Mouse (Mus musculus): ENCODE measurements around the gene Ngdn. TPM values are rescaled to one million over a fixed set of nuclear protein-coding genes. Genes with fewer than 3 reads are reported as not detected.

Gene Ngdn
- polyA plus RNA-seq, 1 experiment from 2014 or later: 97.5 TPM

MicroRNAs encoded within 50 kb of the gene (microRNA counts, 519-probe panel; counts per million panel counts)
- 684 counts per million, percentile 72 among the panel's probes with 10 or more counts for microRNA mmu-miR-208b

Small RNA genes within 50 kb of the gene (microRNA-seq; reads per million reads assigned to microRNA genes)
- 40.4 reads per million, percentile 39 among the genes with 10 or more reads in this experiment for gene Mir208b

Other genes with a start within 250 kb of the Ngdn start
- gene Slc7a8, start 233.5 kb upstream of the Ngdn start, polyA plus RNA-seq (2016; fragmentation: Nextera tagmentation; extraction: Ambion mirVana): 0.50 and 0.77 TPM in 2 replicates
- not detected in 2 replicates for gene Rnf212b, start 201.3 kb upstream of the Ngdn start, polyA plus RNA-seq (2016; fragmentation: Nextera tagmentation; extraction: Ambion mirVana)
- 17.8 and 22.6 TPM in 2 replicates for gene Homez, start 144.5 kb upstream of the Ngdn start, polyA plus RNA-seq (2016; fragmentation: Nextera tagmentation; extraction: Ambion mirVana)
- gene Ppp1r3e, start 137.9 kb upstream of the Ngdn start, polyA plus RNA-seq (2016; fragmentation: Nextera tagmentation; extraction: Ambion mirVana): 0.08 TPM in 1 of 2 replicates, not detected in the other
- gene Bcl2l2, start 132.1 kb upstream of the Ngdn start, polyA plus RNA-seq (2016; fragmentation: Nextera tagmentation; extraction: Ambion mirVana): 1.7 and 2.2 TPM in 2 replicates
- 0.55 TPM in 1 of 2 replicates, not detected in the other for gene Gm20521, start 132.0 kb upstream of the Ngdn start, polyA plus RNA-seq (2016; fragmentation: Nextera tagmentation; extraction: Ambion mirVana)
- gene Pabpn1, start 123.0 kb upstream of the Ngdn start, polyA plus RNA-seq (2016; fragmentation: Nextera tagmentation; extraction: Ambion mirVana): 173 and 178 TPM in 2 replicates
- gene Slc22a17, start 102.3 kb upstream of the Ngdn start, polyA plus RNA-seq (2016; fragmentation: Nextera tagmentation; extraction: Ambion mirVana): 31.2 and 52.7 TPM in 2 replicates
- gene Efs, start 89.3 kb upstream of the Ngdn start, polyA plus RNA-seq (2016; fragmentation: Nextera tagmentation; extraction: Ambion mirVana): 40.2 and 53.4 TPM in 2 replicates
- gene Il25, start 82.8 kb upstream of the Ngdn start, polyA plus RNA-seq (2016; fragmentation: Nextera tagmentation; extraction: Ambion mirVana): 0.14 TPM in 1 of 2 replicates, not detected in the other
- gene Cmtm5, start 79.2 kb upstream of the Ngdn start, polyA plus RNA-seq (2016; fragmentation: Nextera tagmentation; extraction: Ambion mirVana): 0.38 and 1.2 TPM in 2 replicates
- 1.5 and 2.3 TPM in 2 replicates for gene Myh6, start 48.5 kb upstream of the Ngdn start, polyA plus RNA-seq (2016; fragmentation: Nextera tagmentation; extraction: Ambion mirVana)
- gene Gm17428, start 38.5 kb upstream of the Ngdn start, polyA plus RNA-seq (2016; fragmentation: Nextera tagmentation; extraction: Ambion mirVana): not detected in 2 replicates
- gene Myh7, start 20.8 kb upstream of the Ngdn start, polyA plus RNA-seq (2016; fragmentation: Nextera tagmentation; extraction: Ambion mirVana): 2.2 and 4.4 TPM in 2 replicates
- 4.1 and 5.6 TPM in 2 replicates for gene Zfhx2, start 76.9 kb downstream of the Ngdn start, polyA plus RNA-seq (2016; fragmentation: Nextera tagmentation; extraction: Ambion mirVana)
- gene Thtpa, start 79.3 kb downstream of the Ngdn start, polyA plus RNA-seq (2016; fragmentation: Nextera tagmentation; extraction: Ambion mirVana): 22.0 and 25.6 TPM in 2 replicates
- gene Ap1g2, start 91.1 kb downstream of the Ngdn start, polyA plus RNA-seq (2016; fragmentation: Nextera tagmentation; extraction: Ambion mirVana): 10.6 and 12.5 TPM in 2 replicates
- gene Jph4, start 101.5 kb downstream of the Ngdn start, polyA plus RNA-seq (2016; fragmentation: Nextera tagmentation; extraction: Ambion mirVana): 0.03 and 0.08 TPM in 2 replicates
- not detected in 2 replicates for gene Dhrs2, start 206.6 kb downstream of the Ngdn start, polyA plus RNA-seq (2016; fragmentation: Nextera tagmentation; extraction: Ambion mirVana)

All from limb, embryonic 10.5 days (tissue).